Mouse (Mus musculus): ENCODE results near the gene Pml.

Pml gene

DNA sequence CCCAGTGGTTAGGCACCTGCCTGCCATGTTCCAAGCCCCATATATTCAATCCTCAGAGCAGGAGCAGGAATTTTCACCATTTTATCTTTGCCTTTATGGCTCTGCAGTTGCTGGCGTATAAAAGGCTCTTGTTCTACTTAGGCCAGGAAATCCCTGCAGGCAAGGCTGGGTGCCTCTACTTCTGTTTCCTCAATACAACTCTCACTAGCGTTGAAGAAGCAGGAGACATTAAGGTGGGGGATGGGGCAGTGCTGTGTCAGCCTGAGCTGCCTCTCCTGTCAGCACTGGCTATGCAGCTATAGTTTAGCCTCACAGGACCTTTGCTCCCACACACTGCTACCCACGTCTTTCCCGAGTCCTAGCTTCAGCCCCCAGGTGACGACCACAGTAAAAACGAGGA is 17.8 kb downstream of the Pml start:
- DNase-seq: no peak

DNA sequence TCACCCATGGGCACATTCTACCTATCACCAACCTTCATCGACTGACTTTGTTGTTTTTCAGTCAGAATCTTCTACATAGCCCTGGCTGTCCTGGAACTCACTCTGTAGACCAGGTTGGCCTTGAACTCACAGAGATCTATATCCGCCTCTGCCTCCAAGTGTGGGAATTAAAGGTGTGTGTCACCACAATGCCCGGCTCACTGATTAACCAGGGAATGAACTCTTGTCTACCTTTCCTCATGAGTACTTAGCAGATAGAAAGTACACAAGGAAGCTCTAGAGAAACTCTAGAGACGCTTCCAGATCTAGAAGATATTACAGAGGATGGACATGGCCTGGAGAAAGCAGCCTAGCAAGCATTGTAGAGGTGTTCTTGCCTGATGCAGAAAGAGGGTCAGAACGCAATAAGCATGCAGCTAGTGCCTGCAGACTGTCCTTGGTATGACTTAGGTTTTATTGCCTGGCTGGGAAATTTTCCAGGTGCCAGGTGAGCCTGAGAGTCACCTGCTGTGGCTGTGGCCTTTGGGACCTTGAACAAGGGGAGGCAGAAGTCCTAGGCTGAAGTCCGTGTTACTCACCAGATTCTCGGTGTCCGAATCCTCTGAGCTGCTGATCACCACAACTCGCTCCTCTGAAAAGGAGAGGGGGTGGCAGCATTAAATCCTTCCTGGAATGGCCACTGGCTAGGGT is 20.7 kb downstream of the Pml start:
- no peak for DNase-seq

DNA sequence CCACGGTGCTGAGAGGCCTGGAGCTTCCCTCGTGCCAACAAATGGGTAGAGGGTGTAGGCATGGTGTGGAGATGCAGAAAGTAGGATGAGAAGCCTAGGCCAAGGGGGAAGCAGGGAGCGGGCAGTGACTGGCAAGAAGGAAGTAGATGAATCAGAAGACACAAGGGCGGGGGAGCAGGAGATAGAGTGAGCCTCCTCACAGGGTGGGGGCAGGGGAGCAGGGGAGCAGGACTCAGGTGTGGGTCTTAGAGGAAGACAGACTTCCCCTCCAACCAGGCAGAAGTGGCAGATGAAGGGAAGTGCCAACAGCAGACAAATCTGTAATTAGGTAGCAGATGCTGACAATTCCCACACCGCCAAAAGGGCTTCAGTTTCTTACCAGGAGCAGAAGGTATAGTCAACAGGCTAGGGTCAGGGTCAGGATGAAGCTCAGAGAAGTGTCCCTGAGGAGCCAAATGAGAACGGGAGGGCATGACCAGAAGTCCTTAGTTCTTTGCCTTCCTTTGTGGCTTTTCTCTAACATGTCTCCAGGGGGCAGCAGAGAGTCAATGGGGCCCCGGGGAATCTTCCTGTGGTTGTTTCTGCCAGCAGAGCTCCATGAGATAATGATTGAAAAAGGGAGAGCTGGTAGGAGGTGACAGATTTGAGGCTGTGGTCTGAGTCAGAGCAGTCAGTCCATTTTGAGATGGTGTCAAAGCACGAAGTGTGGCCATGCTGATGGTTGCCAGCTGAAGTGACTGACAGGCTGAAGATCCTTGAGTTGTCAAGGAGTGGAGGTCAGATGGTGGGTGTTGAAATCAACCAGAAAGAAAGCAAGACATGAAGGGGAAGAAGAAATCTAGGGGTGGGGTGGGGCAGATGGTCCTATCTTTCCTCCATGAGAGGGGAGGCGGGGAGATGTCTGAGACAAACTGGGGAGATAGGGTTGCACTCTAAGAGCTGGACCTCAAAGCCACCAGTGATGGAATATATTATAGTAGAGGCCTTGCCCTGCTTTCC is 23.4 kb downstream of the Pml start:
- peak; percentile 23 for DNase-seq

DNA sequence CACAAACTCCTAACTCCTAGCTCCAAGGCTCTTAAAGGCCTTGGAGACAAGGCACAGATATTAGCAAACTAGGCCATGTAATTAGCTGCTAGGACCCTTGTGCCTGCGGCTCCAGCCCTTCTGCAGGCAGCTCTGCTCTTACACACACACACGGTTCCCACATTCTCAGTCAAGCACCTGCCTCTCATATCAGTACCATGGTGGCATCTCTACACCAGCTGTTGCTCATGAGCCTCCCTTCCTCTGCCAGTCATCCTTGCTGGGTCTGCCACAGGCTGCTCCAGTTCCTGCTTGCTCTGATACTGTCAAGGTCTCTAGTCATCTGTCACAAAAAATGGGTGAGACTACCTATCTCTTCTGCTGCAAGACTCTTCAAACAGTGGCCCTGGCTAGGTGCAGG is 25.2 kb downstream of the Pml start:
- DNase-seq: no peak

DNA sequence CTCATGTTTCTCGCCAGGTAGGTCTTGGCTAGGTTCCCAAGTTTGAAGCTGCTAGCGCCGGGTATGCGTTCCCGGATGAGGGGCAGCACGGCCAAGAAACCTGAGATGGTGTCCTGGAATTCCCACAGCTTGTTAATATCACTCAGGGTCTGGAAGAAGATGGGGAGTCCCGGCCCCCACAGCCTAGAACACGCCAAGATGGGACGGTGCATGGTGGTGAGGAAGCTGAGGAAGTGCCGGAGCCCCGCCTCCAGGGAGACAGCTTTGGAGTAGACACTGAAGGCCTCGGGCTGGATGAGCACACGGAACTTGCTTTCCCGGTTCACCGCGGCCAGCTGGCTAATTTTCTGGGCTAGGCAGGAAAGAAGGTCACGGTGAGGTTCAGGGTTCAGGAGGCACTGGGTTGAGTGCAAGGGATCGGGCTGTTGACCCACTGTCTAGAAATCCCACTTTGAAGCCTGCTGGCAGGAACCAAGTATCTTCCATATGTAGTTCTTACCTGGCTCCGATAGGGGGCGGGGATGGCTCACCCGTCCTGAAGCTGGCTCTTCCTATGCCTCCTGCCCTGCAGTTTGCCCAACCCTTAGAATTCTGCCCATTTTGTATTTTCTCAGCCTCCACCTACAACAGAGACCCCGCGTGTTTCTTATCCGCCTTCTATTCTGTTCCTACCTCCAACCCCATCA is 29.2 kb downstream of the Pml start:
- DNase-seq: no peak

DNA sequence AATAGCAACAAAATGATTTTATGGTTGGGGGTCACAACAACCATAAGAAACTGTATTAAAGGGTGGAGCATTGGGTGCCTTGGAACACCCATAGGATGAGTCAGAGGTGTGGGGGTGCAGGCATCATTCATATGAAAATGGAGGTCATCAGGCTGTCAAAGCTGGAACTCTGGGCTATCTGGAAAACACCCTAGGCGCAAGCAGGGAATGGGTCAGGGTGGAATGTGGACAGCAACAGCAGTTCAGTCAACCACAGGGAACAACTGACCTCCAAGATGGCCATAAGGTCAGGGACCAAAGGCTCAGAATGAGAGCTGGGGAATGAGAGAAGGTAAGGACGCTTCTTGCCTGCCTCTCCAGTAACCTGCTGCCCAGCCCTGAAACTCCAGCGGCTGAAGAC is 31.0 kb downstream of the Pml start:
- DNase-seq: no peak

DNA sequence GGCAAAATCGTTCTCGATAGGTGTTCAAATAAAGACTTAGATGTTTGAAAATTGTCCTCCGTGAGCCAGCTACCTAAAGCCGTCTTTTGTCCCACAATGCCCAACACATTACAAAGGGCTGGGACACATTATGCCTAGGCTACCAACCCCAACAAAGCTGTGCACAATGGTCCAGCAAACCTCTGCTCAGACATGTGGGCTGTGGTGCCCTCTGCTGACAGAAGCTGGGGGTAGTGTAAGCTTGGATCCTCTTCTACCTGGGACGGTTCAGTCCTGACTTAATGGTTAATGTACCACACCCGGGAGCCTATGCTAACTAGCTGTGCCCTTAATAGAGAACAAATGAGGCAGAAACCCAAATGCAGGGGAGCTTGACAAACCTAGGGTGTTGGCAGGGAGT is 33.2 kb downstream of the Pml start:
- peak; percentile 27 for DNase-seq

DNA sequence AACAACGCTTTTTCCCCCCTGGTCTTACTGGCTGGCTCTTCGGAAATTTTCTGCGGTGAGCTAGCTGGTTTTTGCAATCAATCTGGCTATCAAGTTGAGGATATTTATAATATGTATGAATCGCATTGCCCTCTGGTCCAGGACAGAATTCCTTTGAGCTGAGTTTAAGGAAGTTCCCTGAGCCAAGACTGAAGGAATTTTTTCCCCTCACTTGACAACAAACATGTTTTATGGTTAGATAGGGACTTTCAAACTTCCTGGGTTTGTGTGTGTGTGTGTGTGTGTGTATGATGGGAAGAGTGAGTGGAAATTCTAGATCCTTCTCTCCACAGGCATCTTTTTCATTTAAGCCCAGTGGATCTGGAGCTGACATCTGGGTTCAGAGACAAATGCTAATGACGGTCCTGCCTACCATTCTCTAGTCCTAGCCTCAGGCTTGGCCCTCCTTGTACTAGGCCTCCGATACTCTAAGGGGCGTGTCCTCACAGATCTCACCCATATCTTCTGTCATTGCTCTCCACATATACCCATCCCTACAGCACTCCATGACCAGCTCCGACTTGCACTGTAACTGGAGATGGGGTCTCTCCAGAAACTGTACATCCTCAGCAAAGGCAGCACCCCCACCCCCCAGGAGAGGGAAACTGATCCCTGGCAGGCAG is 34.9 kb downstream of the Pml start:
- DNase-seq: no peak

DNA sequence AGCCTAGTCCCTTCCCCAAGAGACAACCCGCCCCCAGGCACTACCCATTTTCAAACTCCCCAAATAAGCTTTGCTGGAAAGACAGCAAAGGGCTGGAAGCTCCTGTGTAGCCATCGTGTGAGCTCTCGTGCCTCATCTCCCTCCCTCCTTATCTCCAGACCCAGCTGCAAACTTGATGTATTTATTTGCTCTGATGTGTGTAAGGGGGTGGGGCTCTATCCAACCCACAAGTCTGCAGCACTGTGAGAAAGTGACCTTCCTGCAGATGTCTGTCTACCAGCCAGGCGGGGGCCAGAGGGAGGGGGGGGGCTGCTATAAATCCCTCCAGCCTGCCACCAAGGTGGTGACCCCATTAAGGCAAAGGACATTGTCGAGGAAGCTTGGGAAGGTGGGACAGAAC is 35.7 kb downstream of the Pml start:
- DNase-seq: no peak

DNA sequence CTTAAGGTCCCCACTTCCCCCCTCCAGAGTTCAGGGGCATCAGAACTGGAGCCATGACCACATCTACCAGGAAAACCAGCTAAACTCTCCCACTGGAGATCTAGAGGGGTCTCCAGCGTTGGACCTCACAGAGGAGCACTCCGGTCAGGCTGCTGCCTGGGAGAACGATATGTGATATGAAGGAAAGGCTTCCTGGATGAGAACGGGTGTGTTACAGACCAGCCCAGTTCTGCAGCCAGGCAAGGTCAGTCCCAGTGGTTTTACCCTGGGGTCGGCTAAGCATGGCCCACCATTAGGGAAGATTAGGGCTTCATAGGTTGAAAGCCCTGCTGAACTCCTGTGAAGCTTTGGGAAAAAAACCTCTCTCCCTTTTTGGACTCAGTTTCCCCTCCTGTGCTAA is 36.2 kb downstream of the Pml start:
- DNase-seq: no peak

DNA sequence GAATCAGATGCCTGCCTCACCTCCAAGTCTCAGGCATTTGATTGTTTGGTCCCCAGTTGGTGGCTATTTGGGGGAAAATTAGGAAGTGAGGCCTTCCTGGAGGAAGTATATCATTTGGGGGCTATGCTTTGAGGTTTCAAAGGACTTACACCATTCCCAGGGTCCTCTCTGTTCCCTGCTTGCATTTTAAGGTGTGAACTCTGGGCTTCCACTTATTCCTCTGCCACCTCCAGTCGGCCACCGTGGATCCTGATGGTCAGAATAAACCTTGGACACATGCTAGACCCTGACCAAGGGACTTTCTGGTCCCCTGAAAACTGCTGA is 39.3 kb downstream of the Pml start:
- no peak for DNase-seq

DNA sequence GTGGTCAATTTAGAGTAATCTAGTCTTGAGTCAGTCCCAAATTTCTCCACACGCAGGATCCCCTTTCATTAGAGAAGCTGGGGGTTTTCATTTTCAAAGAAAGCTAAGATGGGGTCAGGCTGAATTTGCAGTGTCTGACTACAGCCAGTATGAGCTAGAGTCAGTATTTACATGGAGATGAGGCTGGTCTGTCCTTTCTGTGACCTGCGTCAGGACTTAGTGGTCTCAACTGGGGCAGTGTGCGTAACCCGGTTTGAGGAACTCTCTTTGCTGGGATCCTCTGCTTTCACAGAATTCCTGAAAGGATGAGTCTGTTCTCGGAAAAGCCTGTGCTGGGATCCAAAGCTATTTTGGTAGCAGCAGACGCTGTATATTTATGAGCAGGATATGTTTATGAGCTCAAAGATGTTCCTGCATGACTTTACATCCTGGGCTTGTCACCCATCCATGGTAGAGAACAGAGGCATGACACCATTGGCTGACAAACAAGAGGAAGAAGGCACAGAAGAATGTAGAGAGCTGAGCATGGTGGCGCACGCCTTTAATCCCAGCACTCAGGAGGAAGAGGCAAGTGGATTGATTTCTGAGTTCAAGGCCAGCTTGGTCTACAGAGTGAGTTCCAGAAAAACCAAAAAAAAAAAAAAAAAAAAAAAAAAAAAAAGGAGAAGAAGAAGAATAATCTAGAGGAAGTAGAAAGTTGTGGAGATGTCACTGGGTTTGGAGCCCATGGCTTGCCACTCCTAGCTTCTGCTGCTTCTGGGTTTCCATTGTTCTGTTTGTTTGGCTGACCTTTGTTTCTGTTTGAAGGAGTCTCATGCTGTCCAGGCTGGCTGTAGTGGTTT is 39.9 kb downstream of the Pml start:
- no peak for DNase-seq

DNA sequence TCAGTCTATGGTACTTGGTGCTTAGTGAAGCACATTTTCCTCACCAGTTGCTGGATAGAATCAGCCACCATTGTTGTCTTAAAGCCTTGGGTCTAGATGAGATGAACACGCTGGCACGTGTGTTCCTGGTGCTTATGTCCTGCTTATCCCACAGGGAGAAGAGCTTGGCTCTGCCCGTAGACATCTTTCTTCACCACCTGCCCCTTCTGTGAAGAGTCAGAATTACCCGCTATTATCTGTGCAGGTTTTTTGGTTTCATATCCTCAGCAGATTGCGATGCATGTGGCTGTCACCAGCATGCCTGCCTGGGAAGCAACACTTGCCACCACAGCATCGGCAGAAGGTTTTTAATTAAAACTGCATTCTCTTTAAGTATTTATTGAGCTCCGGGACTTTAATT is 43.6 kb downstream of the Pml start:
- no peak for DNase-seq

DNA sequence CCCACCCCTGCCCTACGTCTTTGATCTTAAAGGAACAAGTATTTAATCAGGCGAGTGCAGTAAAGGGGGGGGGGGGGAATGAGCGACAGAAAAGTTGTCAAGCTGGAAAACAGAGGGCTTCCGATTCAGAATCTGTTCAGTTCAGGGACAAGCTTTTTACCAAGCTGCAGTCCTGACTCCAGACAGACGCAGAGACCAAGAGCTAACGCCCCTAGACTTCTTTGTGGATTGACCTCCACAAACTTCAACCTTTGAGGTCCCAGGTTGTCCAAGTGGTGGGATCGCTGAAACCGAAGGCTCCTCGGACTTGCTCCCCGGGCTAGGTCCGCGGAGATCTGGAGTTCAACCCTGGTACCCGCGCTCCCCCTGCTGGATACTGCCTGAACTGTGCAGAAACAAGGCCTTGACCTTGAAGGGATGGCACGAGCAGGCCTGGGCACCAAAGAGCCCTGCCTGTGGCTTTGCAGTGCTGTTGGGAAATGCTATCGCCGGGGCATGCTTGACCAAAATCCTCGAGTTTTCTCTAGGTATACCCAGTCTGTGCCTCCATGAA is 45.1 kb downstream of the Pml start:
- peak; percentile 83 for DNase-seq

DNA sequence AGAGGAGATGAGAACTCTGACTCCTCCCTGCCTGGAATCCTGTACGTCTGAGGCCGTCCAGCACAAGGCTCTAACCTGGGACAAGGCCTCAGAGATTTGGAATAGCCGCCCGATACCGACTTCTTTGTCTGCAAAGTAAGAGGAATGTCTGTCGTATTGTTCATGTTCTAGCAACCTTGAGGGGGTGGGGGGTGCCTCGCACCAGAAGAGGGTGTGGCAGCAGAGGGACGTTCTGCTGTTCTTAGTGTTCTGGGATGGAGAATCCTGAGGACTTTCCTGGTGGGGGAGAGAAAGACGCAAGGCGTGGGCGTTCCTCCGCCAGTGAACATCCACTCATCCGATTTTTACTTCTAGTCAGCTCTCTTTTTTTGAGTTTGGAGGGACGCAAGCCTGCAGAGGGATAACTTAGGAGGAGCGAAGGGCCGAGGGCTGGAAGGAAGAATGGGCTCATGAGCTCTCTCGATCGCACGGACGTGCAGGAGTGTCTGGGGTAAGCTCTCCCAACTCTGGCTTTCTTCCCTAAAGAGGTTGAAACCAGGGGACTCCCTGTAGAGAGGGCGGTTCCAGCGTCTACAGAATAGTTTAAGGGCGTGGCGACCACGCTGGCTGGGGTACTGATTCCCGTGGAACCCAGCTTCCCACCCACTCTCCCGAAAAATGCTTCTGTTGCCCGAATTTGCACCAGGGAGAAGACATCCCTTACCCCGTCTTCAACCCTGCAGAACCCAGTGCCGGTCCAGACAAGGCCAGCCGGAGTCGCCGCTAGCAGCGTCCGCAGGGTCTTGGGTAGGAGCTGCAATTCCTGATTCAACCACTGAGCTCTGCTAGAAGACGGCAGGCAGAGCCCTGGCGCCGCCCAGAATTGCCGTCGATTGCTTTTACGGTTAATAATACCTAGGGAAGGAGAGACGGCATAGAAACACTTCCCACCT is 45.8 kb downstream of the Pml start, which contains the start of the genes Islr and Islr2:
Gene Islr (minus strand): TSS at position 791 of the 932 bp plus-strand sequence.
Gene Islr2 (minus strand): TSS at position 804 of the 932 bp plus-strand sequence.
- peak; percentile 27 for DNase-seq

DNA sequence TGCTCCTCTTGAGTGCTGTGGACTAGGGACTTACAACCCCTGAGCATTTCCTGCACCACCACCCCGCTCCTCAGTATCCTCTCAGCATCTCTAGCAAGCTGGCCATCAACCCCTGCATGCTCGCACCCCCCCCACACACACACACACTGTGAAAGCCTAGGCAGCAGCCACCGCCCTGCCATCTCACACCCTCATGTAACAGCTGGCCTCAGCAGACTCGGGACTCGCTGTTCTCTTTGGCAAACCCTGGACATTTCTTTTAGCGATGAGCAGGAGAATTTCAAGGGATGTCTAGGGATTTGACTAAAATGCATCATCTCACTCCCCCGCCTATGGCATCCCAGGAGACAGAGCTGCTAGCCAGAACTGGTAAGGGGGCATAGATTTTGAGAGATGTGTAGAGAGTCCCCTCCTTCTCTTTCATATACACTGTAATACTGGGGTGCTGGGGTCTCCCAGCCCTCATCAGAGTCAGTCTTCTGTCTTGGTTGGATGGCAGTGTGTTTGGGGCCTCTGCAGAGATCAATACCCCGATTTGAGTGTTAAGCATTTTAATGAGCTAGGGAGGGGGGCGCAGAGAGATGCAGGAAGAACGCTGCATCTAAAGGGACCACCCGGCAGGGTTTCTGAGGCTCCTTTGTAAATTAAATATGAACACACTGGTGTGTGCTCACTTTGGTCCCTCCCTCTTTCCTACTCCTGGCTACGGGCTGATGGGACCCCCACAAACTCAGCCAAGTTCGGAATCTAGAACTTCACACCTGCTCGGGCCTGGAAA is 46.7 kb downstream of the Pml start:
- DNase-seq: peak; percentile 55

DNA sequence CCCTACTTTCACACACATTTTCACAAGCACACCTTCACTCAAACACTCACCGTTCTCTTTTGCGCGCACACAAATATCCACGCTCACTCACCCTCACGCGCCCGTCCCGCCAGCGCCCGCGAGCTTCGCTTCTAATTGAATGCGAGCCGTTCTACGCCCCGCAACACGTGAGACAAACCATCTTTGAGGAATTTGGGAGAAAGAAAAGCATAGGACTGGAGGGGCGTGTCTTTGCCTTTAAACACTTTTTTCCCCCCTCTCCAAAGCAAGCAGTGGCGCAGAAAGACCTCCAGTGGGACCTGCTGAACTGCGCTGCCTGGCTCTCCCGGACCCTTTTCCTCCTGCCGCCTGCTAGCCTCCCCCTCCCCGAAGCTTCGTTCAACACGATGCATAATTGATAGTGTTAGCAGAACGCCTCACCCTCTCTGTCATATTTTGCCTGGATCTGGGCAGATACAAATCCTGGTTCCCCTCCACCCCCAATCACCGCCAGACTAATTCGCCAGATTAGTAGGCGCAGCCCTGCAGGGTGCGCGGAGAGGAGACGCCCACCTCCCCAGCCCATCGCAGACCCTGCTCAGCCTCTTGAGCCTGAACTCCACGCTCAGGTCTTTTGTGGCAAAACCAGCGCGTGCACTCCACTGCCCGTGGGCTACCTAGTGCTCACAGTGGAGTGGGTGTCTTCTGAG is 47.6 kb downstream of the Pml start:
- DNase-seq: peak; percentile 25

DNA sequence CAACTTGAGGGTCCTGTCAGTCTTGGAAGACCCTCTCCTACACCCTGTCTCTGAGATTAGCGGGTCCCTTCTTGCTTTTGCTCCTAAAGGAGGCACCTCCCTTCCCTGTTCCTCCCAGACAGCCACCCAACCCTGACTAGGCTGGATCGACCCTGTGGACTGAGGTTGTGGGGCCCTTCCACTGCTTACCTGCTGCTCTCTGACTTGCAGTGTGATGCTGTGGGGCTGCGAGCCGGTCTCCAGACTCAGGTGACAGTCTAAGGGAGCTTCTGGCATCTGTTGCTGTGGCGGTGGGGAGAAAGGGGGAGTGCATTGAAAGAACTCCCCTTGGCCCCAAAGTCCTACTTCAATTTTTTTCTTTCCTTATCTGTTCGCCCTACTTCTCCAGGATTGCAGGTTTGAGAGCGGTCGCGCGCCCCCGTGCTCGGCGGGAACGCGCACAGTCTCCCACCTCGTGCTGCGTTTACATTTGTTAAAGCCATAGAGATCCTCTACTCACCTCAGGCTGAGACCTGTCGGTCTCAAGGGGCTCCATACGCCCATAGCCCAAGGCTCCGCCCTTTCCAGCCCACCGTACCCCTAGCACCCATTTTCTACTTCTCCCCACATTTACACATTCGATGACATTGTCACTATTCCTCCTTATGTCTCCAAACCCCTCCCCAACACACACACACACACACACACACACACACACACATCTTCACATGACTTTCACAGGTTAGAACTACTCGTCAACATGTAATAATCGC is 48.3 kb downstream of the Pml start:
- no peak for DNase-seq

Measured in right cerebral cortex, postnatal 25 days (tissue).